Mouse (Mus musculus): ENCODE measurements around the gene Afmid. TPM values are rescaled to one million over a fixed set of nuclear protein-coding genes. Genes with fewer than 3 reads are reported as not detected.
"Not testable (repeated sequence)": the region's sequence is repeated elsewhere in the genome, so short reads cannot be mapped to it uniquely, and the experiment has no call there.

Afmid gene
- polyA plus RNA-seq, 1 experiment from 2014 or later, result 7.2 TPM

DNA sequence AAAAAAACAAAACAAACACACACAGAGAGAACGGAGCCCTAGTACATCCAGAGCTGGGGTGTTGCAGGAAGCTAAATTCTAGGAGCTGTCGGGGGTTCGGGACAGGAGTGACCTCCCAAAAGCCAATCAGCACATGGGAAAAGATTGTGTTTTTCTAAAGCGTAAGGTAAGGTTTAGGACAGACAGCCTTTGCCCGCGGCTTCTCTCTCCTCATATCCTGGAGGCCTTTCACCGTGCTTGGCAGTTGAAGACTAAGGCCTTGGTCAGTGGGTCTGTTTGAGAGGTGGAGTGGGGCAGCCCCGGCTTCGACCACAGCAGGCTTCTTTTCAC, 43.1 kb upstream of the Afmid start:
- Histone ChIP-seq H3K9me3 (no peaks in the 10 kb centered on the region), H3K36me3 (no peaks in the 10 kb centered on the region), H3K27ac (peak overlapping the region; percentile 26; the same call in 1 of the 2 replicates), H3K9ac (0 out of 2 replicates have a peak overlapping the region, but pooled peaks have one; percentile 22), H3K4me1 (peaks cover 48% of the 10 kb centered on the region), H3K4me3 (replicated peaks) (peak overlapping the region; percentile 32), H3K4me2 (peak overlapping the region; percentile 66), H3K27me3 (replicated peaks) (no peaks in the 10 kb centered on the region)
- WGBS, result 50% methylated on average over 9 of the region's 9 CpGs
- no peak for ATAC-seq (ENCODE audit: insufficient read depth, low FRiP score, low read depth)

DNA sequence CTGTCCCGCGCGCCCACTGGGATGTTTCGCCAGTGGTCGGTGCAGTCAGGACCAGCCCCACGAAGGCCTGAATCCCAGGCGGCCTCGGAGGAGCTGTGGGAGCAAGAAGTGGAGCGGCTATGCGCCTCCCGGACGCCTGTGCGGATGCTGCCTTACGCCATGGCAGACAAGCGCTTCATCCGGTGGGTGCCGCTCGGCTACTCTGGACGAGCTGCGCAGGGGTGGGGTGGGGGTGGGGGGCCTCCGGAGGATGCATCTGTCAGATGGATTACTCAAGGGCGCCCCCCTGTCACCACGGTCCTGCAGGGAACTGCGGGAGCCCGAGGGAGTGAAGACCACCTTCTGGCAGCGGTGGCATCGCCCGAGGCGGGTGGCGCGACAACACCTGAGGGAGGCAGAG, 42.6 kb upstream of the Afmid start:
- H3K36me3 ChIP-seq, result no peaks in the 10 kb centered on the region
- peak overlapping the region; percentile 32 for H3K4me3 ChIP-seq (replicated peaks)
- no peaks in the 10 kb centered on the region for H3K27me3 ChIP-seq (replicated peaks)
- H3K27ac ChIP-seq, result peak overlapping the region; percentile 26; the same call in 1 of the 2 replicates
- 0 out of 2 replicates have a peak overlapping the region, but pooled peaks have one; percentile 22 for H3K9ac ChIP-seq
- H3K9me3 ChIP-seq, result no peaks in the 10 kb centered on the region
- peak overlapping the region; percentile 66 for H3K4me2 ChIP-seq
- no peak for ATAC-seq (ENCODE audit: insufficient read depth, low FRiP score, low read depth)
- H3K4me1 ChIP-seq, result peaks cover 47% of the 10 kb centered on the region
- WGBS, result 6% methylated on average over 31 of the region's 31 CpGs

DNA sequence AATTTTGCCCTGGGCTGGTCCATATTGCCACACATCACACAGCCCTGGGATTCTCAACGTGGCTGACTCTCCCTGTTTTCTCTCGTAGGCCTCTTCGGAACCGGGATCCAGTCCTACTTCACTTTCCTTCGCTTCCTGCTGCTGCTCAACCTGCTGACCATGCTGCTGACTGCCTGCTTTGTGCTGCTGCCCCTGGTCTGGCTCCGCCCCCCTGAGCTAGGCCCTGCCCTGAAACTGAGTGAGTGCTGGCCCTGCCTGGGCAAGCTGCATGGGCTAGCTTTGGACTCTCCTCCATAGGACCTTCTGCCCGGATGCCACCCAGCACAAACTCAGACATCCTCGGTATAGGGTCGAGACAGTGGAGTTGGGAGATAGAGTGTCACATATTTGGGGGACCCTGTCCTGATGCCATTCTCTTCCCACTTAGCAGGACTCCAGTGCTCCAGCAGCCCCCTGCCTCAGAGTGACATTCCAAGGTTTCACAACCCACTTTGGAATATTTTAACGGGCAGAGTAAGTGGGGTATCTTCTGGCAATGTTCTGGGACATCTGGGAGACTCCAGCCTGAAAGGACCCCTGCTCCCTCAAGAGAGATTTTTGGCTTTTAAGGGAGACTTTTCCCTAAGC, 41.9 kb upstream of the Afmid start:
- H3K27ac ChIP-seq, result no peak overlapping the region; the same call in 1 of the 2 replicates
- H3K9ac ChIP-seq, result no peak overlapping the region
- H3K4me3 ChIP-seq (replicated peaks), result peak overlapping the region; percentile 32
- H3K27me3 ChIP-seq (replicated peaks), result no peaks in the 10 kb centered on the region
- H3K4me1 ChIP-seq, result peaks cover 42% of the 10 kb centered on the region
- no peaks in the 10 kb centered on the region for H3K9me3 ChIP-seq
- WGBS, result 47% methylated on average over 10 of the region's 10 CpGs
- H3K36me3 ChIP-seq, result no peaks in the 10 kb centered on the region
- H3K4me2 ChIP-seq, result peak overlapping the region; percentile 66
- no peak for ATAC-seq (ENCODE audit: insufficient read depth, low FRiP score, low read depth)

DNA sequence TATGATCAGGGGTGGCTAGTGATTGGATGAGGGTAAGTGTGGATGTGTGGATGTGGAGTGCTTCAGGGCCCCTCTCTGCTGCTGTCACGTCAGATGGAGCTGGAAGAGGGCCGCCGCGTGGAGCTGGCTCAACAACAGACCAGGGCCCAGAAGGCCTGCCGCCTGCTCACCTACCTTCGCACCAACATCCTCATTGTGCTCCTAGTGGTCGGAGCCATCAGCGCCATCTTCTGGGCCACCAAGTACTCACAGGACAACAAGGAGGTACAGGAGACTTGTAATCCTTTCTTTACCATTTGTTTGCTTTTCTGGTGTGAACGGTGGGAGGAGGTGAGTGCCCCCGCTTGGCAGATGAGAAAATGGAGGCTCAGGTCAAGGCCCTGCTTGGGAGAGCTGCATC, 39.4 kb upstream of the Afmid start:
- 19% methylated on average over 10 of the region's 10 CpGs for WGBS
- Histone ChIP-seq H3K4me1 (peaks cover 37% of the 10 kb centered on the region), H3K9ac (no peak overlapping the region), H3K4me3 (replicated peaks) (no peak overlapping the region), H3K27ac (no peak overlapping the region), H3K27me3 (replicated peaks) (no peaks in the 10 kb centered on the region), H3K9me3 (no peaks in the 10 kb centered on the region), H3K36me3 (no peaks in the 10 kb centered on the region), H3K4me2 (no peak overlapping the region)
- no peak for ATAC-seq (ENCODE audit: insufficient read depth, low FRiP score, low read depth)

DNA sequence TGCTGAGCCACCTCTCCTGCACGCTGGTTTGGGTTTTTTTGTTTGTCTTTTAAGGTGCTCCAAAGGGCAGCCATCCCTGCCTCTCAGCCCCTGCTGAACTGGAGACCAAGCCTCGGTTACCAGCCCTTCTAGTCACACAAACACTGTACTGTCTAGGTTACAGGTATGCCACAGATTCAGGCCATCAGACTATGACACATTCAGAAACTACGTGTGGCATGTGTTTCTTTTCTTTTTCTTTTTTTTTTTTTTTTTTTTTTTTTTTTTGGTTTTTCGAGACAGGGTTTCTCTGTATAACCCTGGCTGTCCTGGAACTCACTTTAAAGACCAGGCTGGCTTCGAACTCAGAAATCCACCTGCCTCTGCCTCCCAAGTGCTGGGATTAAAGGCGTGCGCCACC, 37.2 kb upstream of the Afmid start:
- H3K4me3 ChIP-seq (replicated peaks); H3K4me2 ChIP-seq; H3K9me3 ChIP-seq; H3K9ac ChIP-seq; ATAC-seq (ENCODE audit: insufficient read depth, low FRiP score, low read depth); H3K36me3 ChIP-seq; H3K27ac ChIP-seq; H3K27me3 ChIP-seq (replicated peaks): not testable (repeated sequence)
- H3K4me1 ChIP-seq, result peaks cover 31% of the 10 kb centered on the region
- WGBS, result 80% methylated on average over 6 of the region's 7 CpGs

DNA sequence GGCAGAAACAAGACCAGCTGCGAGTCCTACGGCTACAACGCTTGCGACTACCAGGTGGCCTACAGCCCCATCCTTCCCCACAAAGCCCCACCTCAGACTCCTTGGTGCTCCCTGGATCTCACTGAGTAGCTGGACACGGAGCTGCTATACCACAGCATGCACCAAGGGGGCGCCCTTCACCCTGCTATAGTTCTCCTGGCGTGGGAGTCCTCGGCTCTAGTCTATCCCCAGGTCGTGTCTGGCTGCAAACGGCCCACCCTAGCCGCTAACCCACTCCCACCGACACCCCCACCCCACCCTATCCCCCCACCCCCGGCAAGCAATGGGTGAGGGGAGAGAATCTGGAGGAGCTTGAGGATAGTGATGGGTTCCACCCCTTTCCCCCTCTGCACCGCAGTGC, 35.4 kb upstream of the Afmid start:
- Histone ChIP-seq H3K4me2 (peak overlapping the region; percentile 53), H3K36me3 (no peaks in the 10 kb centered on the region), H3K4me3 (replicated peaks) (peak overlapping the region; percentile 22), H3K27ac (peak overlapping the region; percentile 65; the same call in 1 of the 2 replicates), H3K27me3 (replicated peaks) (no peaks in the 10 kb centered on the region), H3K4me1 (peaks cover 32% of the 10 kb centered on the region), H3K9me3 (no peaks in the 10 kb centered on the region), H3K9ac (no peak overlapping the region)
- 6% methylated on average over 14 of the region's 14 CpGs for WGBS
- ATAC-seq (ENCODE audit: insufficient read depth, low FRiP score, low read depth), result peak; percentile 20

DNA sequence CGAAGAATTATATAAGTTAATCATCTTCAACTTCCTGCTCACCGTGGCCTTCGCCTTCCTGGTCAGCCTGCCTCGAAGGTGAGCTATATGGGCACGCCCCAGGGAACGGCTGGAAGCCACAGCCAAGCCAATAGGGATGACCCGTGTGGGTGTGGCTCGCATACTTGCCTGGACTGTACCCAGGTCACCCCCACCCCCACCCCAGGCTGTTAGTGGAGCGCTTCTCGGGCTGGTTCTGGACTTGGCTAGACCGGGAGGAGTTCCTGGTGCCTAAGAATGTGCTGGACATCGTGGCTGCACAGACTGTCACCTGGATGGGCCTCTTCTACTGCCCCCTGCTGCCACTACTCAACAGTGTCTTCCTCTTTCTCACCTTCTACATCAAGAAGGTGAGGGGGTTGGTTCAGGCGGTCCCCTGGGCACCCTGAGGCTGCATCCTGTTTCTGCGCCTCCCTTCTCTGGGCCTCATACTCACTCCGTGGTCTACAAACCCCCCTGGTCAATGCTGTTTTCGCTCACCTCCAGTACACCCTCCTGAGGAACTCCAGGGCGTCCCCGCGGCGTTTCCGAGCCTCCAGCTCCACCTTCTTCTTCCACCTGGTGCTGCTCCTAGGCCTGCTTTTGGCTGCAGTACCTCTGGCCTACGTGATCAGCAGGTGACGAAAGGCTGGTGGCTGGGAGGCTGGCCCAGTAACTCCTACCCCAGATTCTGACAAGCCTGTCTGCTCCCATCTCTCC, 34.9 kb upstream of the Afmid start:
- Histone ChIP-seq H3K4me2 (peak overlapping the region; percentile 53), H3K4me1 (peaks cover 32% of the 10 kb centered on the region), H3K4me3 (replicated peaks) (peak overlapping the region; percentile 22), H3K9me3 (no peaks in the 10 kb centered on the region), H3K9ac (no peak overlapping the region), H3K27ac (peak overlapping the region; percentile 65; the same call in 1 of the 2 replicates), H3K36me3 (no peaks in the 10 kb centered on the region), H3K27me3 (replicated peaks) (no peaks in the 10 kb centered on the region)
- 33% methylated on average over 23 of the region's 23 CpGs for WGBS
- peak; percentile 73 for ATAC-seq (ENCODE audit: insufficient read depth, low FRiP score, low read depth)

DNA sequence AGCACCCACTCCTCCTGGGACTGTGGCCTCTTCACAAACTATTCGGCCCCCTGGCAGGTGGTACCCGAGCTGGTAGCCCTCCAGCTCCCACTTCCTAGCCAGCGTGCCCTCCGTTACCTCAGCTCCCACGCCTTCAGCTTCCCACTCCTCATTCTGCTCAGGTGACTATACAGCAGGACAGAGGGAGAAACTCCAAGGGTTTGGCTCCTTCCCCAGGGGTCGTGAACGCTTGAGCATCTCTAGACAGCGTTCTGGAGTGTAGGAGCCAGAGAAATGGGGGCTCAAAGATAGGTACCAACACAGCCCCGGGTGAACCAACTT, 34.3 kb upstream of the Afmid start:
- Histone ChIP-seq H3K4me1 (peaks cover 29% of the 10 kb centered on the region), H3K4me3 (replicated peaks) (peak overlapping the region; percentile 22; the same call in 1 of the 2 replicates), H3K9ac (no peak overlapping the region), H3K4me2 (peak overlapping the region; percentile 53), H3K27ac (peak overlapping the region; percentile 33; the same call in 1 of the 2 replicates), H3K27me3 (replicated peaks) (no peaks in the 10 kb centered on the region), H3K36me3 (no peaks in the 10 kb centered on the region), H3K9me3 (no peaks in the 10 kb centered on the region)
- no peak for ATAC-seq (ENCODE audit: insufficient read depth, low FRiP score, low read depth)
- WGBS, result 89% methylated on average over 9 of the region's 9 CpGs

DNA sequence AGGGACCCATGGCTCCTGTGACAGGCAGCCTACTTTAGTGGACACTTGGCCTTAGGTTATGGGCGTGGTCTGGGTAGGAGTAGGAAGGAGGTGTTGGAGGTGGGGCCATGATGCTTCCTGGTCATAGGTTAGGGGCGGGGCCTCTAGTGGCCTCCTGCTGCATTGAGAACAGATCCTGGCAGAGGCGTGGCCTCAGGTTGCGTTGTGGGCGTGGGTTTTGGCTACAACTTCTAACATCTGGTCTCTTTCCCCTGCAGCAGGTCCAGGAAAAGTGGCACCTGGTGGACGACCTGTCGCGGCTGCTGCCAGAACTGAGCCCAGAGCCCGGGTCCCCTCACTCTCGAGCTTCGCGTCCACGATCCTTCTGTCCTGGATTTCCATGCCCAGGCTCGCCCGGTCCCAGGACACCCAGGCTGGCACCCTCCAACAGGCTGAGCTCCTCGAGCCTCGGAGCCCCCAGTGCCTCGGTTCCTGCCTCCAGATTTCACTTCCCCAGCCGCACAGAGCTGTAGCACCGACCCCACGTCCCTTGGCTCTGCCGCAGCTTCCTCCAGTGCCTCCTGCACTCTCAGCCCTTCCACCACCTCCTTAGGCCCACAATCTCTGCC, 33.3 kb upstream of the Afmid start:
- WGBS, result 6% methylated on average over 22 of the region's 22 CpGs
- Histone ChIP-seq H3K36me3 (no peaks in the 10 kb centered on the region), H3K4me3 (replicated peaks) (peak overlapping the region; percentile 32), H3K9me3 (no peaks in the 10 kb centered on the region), H3K27ac (peak overlapping the region; percentile 84), H3K27me3 (replicated peaks) (no peaks in the 10 kb centered on the region), H3K9ac (peak overlapping the region; percentile 2; the same call in 1 of the 2 replicates), H3K4me2 (peak overlapping the region; percentile 49), H3K4me1 (peaks cover 31% of the 10 kb centered on the region)
- peak; percentile 81 for ATAC-seq (ENCODE audit: insufficient read depth, low FRiP score, low read depth)

DNA sequence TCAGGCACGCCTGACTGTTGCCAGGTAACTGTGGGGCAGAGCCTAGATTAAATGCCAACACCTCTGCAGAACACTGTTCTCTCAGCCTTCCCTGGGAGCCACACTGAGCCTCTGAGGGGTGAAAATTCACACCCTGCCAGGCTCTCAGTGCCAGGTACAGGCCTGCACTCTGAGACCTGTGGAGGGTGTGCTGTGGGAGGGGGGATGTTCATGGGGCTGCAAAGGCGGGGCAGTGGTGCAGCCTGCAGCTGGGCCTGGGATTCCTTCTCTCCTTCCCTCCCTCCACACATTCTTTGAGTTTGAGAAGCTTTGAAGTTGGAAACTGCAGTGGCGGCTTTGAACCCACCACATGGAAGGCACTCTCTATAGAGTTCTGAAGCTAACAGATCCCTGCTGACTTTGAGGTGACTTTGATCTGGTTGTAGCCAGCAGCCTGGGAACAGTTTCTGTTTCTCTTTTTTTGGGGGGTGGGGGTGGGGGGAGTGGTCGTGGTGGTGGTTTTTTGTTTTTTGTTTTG, 31.6 kb upstream of the Afmid start:
- no peak overlapping the region for H3K4me2 ChIP-seq
- ATAC-seq (ENCODE audit: insufficient read depth, low FRiP score, low read depth), result no peak
- no peaks in the 10 kb centered on the region for H3K9me3 ChIP-seq
- H3K9ac ChIP-seq, result no peak overlapping the region
- H3K27me3 ChIP-seq (replicated peaks), result no peaks in the 10 kb centered on the region
- peaks cover 37% of the 10 kb centered on the region for H3K4me1 ChIP-seq
- 65% methylated on average over 4 of the region's 4 CpGs for WGBS
- H3K4me3 ChIP-seq (replicated peaks), result no peak overlapping the region
- H3K27ac ChIP-seq, result no peak overlapping the region
- H3K36me3 ChIP-seq, result no peaks in the 10 kb centered on the region

DNA sequence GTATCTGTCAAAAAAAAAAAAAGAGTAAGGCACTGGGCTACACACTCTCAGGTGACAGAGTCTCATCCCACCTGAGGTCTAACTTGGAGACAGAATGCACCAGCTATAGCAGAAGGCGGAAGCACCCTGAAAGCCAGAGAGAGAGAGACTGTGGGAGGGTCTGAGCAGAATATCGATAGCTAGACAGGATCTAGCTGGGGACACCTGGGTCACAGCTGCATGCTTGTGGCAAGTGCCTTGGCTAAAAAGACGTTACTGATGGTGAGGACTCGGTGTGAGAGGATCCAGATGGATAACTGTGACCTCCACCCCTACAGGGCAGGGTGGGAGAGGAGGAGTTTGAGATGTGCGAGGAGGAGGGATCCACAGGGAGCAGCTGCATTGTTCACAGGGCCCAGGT, 28.8 kb upstream of the Afmid start:
- Histone ChIP-seq H3K4me3 (replicated peaks) (no peak overlapping the region), H3K4me2 (no peak overlapping the region), H3K9ac (no peak overlapping the region), H3K27ac (no peak overlapping the region), H3K27me3 (replicated peaks) (no peaks in the 10 kb centered on the region), H3K4me1 (peaks cover 19% of the 10 kb centered on the region), H3K9me3 (no peaks in the 10 kb centered on the region), H3K36me3 (no peaks in the 10 kb centered on the region)
- 32% methylated on average over 5 of the region's 5 CpGs for WGBS
- no peak for ATAC-seq (ENCODE audit: insufficient read depth, low FRiP score, low read depth)

All from stomach, embryonic 15.5 days (tissue).